Mouse (Mus musculus): ENCODE measurements at regions not wholly inside any gene's neighbourhood (a gene's known extent, or its start where the extent isn't known, plus 50 kb on each side); places are given as distances from the start of the nearest gene placed in this dataset.

GRCm38 (mm10) chr7:61939971-61940705, 406.2 kb upstream of the Ndn start:
- TF ChIP-seq CTCF (IDR thresholded peaks at IDR 0.05; ENCODE audit: borderline replicate concordance, extremely low read depth, insufficient read depth, insufficient read length) (no peak), POLR2A (IDR thresholded peaks at IDR 0.05; ENCODE audit: borderline replicate concordance, extremely low read depth, insufficient read depth, insufficient read length, poor library complexity, severe bottlenecking) (peak; percentile 30; the same call in 1 of the 2 replicates)

All from brain, embryonic 14.5 days (tissue).